Mouse (Mus musculus): ENCODE results near the gene Zfp871. TPM values are rescaled to one million over a fixed set of nuclear protein-coding genes. Genes with fewer than 3 reads are reported as not detected.

The Zfp871 gene
- 10 to 100 TPM; 85.9 to 88.6 TPM for total RNA-seq (2021)

GRCm38 (mm10) chr17:32788094-32788559, at the start of gene Zfp871:
Gene Zfp871, minus strand, starts transcription at chr17:32788287.
- peak; percentile 69 to 72 for DNase-seq (ENCODE audit: extremely low spot score in 1 of 2, low spot score in 1 of 2)

DNA sequence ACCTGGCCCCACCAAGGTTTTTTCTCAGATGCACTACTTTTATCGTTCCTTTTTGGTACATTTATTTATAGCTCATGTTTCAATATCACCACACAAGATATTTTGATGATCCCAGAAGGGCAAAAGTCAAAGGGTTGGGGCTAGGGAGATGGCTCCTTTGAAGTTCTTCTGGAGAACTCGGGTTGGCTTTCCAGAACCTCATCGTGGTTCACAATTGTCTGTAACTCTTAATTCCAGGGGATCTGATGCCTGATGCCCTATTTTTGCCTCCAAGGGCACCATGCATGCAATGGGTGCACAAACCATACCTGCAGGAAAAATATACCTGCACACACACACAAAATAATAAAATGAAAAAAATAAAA, 42.3 kb upstream of the Zfp871 start:
- no peak for DNase-seq (ENCODE audit: extremely low spot score in 1 of 2, low spot score in 1 of 2)

DNA sequence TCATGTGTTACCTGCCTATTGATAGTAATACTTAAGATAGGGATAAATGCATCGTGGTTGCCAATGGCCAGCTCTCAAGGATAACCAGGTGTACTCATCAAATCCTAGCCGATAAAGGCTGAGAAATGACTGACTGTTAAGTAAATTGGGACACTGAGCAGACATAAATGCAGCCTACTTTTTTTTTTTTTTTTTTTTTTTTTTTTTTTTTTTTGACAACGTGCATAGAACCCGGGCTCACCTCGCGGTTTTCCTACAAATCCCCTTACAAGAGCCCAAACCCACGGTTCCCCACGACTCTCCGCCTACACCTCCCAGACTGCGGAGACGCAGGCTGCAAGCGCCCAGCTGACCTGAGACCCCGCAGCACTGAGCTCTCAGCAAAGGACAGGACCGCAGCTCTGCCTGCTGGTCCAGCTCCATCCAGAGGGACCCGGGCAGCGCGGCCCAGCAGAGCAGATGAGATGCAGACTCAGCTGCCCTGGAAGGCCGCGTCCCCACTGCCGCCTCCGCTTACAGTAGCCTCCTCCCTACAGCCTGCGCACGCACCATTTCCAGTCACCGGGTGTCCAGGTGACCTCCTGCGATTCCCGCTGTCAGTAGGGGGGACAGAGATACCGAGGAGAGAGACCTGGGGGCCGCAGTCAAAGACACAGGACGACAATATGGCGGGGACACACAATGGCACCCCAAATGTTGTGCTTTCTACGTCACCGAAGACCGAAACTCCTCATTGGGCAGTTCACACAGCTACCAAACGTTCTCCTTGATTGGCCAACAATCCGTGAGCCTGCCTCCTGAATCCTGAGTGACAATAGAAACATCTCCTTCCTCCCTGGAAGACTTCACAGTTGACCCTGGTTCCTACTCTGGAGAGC, 41.7 kb upstream of the Zfp871 start, which contains the start of gene Zfp799:
Zfp799 (minus strand) TSS at position 722 of the 878 bp plus-strand sequence.
- peak; percentile 57 to 61 for DNase-seq (ENCODE audit: extremely low spot score in 1 of 2, low spot score in 1 of 2)

DNA sequence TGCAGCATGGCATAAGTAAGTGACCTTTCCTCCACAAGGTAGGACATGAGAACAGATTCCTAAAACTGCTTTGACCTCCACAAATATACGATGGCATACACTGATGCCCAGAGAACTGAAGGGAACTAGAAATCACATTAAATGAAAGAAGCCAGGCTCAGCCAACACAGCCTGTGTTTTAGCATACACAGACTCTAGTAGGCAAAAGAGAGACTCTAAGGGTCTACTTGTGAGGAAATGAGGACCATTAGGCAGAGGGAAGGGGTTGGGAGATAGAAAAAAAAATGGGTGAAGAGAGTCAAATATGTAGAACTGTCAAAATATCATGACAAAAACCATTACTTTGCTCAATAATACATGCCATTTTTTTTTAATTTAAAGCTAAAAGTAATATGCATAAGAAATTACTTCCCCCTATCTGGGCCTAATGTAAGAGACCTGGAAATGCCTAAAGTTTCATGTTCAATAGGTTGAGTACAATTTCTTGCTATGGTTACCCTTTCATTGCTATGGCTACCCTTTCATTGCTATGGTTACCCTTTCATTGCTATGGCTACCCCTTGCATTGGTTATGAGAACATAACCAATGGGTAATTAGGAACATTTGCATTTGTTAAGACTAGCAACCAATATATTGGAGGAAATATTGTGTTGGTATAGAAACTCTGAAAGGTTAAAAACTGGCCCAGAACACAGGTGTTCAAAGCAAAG, 28.1 kb upstream of the Zfp871 start:
- DNase-seq (ENCODE audit: extremely low spot score in 1 of 2, low spot score in 1 of 2), result no peak

DNA sequence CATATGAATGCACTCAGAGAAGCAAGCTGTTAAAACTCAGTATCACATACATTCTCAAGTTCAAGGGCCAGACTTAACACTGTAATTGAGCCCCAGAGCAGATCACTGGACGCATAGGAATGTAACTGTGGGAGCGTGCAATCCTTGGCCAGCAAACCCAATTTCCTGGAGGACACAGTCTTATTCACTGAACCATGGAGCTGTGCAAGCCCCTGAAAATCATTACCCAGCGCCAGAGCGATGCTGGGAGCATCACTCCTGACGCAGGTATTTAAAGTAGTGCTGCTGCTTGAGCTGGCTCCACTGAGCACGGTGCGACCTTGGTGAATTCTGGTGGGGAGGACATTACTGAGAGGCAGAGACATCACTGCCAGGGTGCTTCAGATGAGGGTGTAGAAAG, 26.0 kb upstream of the Zfp871 start:
- DNase-seq (ENCODE audit: extremely low spot score in 1 of 2, low spot score in 1 of 2), result no peak

GRCm38 (mm10) chr17:32810648-32811047, 22.6 kb upstream of the Zfp871 start:
- no peak for DNase-seq (ENCODE audit: extremely low spot score in 1 of 2, low spot score in 1 of 2)

GRCm38 (mm10) chr17:32809544-32810374, 21.7 kb upstream of the Zfp871 start, which contains the start of gene Zfp811:
Gene Zfp811, minus strand, starts transcription at chr17:32809931.
- peak; percentile 28 to 40 for DNase-seq (ENCODE audit: extremely low spot score in 1 of 2, low spot score in 1 of 2)

GRCm38 (mm10) chr17:32808921-32809320, 20.8 kb upstream of the Zfp871 start:
- DNase-seq (ENCODE audit: extremely low spot score in 1 of 2, low spot score in 1 of 2), result no peak

DNA sequence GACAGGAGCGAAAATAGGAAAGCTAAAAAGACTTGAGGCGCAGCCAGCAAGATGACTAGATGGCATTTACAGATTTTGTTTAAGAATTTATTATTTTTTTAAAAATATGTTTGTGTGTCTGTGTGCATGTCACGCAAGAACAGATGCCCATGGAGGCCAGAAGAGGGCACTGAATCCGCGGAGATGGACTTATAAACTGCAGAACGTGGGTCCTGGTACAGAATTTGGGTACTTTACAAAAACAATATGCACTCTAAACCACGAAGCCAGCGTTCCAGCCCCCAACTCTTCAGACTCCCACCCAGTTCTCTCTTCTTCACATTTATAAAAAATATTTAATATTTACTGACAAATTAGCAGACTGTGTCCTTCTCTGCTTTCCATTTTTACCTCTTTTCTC, 1.2 kb upstream of the Zfp871 start:
- no peak for DNase-seq (ENCODE audit: extremely low spot score in 1 of 2, low spot score in 1 of 2)

GRCm38 (mm10) chr17:32788576-32788975, 489 bp upstream of the Zfp871 start:
- no peak for DNase-seq (ENCODE audit: extremely low spot score in 1 of 2, low spot score in 1 of 2)

- no peak for DNase-seq (ENCODE audit: extremely low spot score in 1 of 2, low spot score in 1 of 2)
Measured at GRCm38 (mm10) chr17:32787436-32788093, 522 bp downstream of the Zfp871 start.

- no peak for DNase-seq (ENCODE audit: extremely low spot score in 1 of 2, low spot score in 1 of 2)
Measured at GRCm38 (mm10) chr17:32786944-32787343, 1.1 kb downstream of the Zfp871 start.

DNA sequence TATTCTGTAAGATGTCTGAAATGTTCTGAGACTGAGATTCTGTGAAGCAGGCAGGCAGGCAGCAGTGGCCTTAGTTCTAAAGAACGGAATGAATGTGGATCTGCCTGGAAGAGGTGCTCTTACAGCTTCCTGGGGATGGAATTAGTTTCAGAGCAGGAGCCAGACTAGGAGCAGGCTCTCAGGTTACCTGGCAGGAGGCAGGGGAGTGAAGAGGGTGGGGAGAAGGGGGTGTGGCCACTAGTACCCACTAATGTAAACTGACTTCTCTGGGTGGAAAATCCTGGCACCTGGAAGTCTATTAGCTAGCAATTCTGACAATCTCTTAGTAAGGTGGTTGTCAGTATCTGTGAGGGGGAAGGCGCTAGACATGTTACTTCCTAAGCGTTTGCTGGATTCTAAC, 2.4 kb downstream of the Zfp871 start:
- DNase-seq (ENCODE audit: extremely low spot score in 1 of 2, low spot score in 1 of 2), result no peak

DNA sequence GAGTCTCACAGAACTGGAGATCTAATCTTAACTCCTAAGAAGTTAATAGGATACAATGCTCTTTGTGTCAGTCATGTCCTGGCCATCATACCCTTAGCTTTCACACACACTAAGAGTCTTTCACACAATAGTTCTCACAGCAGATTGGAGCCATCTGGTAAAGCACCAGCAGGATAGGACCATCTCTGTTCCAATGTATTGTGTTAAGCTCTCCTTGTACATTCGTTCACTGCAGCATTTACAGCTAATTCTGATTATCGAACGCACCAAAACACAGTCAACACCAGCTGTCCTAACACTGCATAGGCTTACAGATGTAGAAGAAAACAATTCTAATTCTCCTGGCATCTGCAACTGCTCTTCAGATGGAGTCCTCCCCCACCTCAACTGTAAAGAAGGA, 10.5 kb downstream of the Zfp871 start:
- DNase-seq (ENCODE audit: extremely low spot score in 1 of 2, low spot score in 1 of 2), result no peak

DNA sequence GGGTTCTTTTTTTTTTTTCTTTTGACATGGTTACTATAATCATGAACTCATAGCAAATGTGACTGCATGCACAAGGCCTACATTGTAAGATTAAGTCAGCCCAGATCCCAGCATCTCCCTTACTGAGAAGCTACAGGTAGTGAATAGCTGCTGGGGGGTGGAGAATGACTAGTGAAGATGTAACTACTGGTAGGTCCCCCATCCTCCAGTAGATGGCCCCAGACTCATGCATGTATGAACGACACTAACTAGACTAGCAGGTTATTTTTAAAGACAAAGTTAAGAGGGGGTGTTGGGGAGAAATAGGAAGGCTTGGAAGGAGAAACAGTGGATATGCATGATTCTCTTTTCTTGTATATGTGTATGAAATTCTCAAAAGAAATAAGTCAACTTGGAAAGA, 16.9 kb downstream of the Zfp871 start:
- no peak for DNase-seq (ENCODE audit: extremely low spot score in 1 of 2, low spot score in 1 of 2)

DNA sequence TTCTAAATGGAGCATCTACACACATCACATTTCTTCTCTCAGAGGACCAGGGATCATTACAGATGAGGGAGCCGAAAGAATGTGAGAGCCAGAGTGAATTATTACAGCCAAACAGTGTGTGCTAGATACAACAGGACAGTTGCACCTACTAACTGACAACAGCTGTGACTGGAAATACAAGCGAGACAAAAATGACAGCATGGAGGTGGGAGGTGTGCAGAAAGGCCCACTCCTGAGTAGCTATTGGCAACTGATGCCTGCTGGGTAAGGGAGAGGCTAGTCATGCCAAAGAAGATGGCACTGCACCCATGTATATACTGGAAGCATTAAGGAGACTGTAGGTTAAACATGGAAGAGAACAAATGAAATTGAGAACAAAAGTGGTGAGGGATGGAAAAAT, 21.7 kb downstream of the Zfp871 start:
- DNase-seq (ENCODE audit: extremely low spot score in 1 of 2, low spot score in 1 of 2), result no peak

GRCm38 (mm10) chr17:32757331-32757730, 30.8 kb downstream of the Zfp871 start:
- no peak for DNase-seq (ENCODE audit: extremely low spot score in 1 of 2, low spot score in 1 of 2)

- no peak for DNase-seq (ENCODE audit: extremely low spot score in 1 of 2, low spot score in 1 of 2)
Measured at GRCm38 (mm10) chr17:32753634-32754033, 34.5 kb downstream of the Zfp871 start.

GRCm38 (mm10) chr17:32752813-32753360, 35.2 kb downstream of the Zfp871 start:
- no peak for DNase-seq (ENCODE audit: extremely low spot score in 1 of 2, low spot score in 1 of 2)

- DNase-seq (ENCODE audit: extremely low spot score in 1 of 2, low spot score in 1 of 2), result no peak
Measured at GRCm38 (mm10) chr17:32750611-32751010, 37.5 kb downstream of the Zfp871 start.
